Mouse (Mus musculus) intestine, postnatal 0 days (tissue): Measurements from ENCODE around the gene Lgals2. TPM values are rescaled to one million over a fixed set of nuclear protein-coding genes. Genes with fewer than 3 reads are reported as not detected.

ENCODE experiments used
- ATAC-seq: fragments of 200-750 bp; cut with Nextera tagmentation; 2 replicates; pipeline ENCODE4 v1.8.0; 2017; ENCODE audit warnings: mild to moderate bottlenecking, moderate TSS enrichment, moderate library complexity
- H3K27ac ChIP-seq: fragments of 300-500 bp; sonication (generic); 2 replicates; pipeline ENCODE4 v1.5.1; 2014; ENCODE audit warnings: mild to moderate bottlenecking, low read depth, low read length, moderate library complexity
- H3K27me3 ChIP-seq: fragments of 300-500 bp; sonication (generic); replicated peaks from 2 replicates; pipeline ENCODE4 v1.6.1; 2014; ENCODE audit warnings: low read length, mixed read lengths; ENCODE audit not compliant: control insufficient read depth, insufficient read depth
- H3K36me3 ChIP-seq: fragments of 300-500 bp; sonication (generic); 2 replicates; pipeline ENCODE4 v1.6.1; 2014; ENCODE audit warnings: mild to moderate bottlenecking, moderate library complexity; ENCODE audit not compliant: control insufficient read depth, insufficient read depth
- H3K4me1 ChIP-seq: fragments of 300-500 bp; sonication (generic); replicated peaks from 2 replicates; pipeline ENCODE4 v1.6.1; 2014; ENCODE audit warnings: antibody characterized with exemption, low read length, mixed read lengths; ENCODE audit not compliant: control insufficient read depth, insufficient read depth
- H3K4me2 ChIP-seq: fragments of 300-500 bp; sonication (generic); replicated peaks from 2 replicates; pipeline ENCODE4 v1.6.1; 2014; ENCODE audit warnings: low read depth, mild to moderate bottlenecking, moderate library complexity
- H3K4me3 ChIP-seq: fragments of 300-500 bp; sonication (generic); 2 replicates; pipeline ENCODE4 v1.5.1; 2014; ENCODE audit warnings: low read depth, low read length
- H3K9ac ChIP-seq: fragments of 300-500 bp; sonication (generic); 2 replicates; pipeline ENCODE4 v1.6.1; 2014; ENCODE audit warnings: mild to moderate bottlenecking, low read depth, low read length
- H3K9me3 ChIP-seq: fragments of 300-500 bp; sonication (generic); 2 replicates; pipeline ENCODE4 v1.6.1; 2016; ENCODE audit warnings: mixed run types; ENCODE audit not compliant: control insufficient read depth
- CTCF ChIP-seq: sonication (generic); IDR thresholded peaks from 2 replicates; pipeline ENCODE4 v1.5.1; 2016; ENCODE audit warnings: low read depth, mild to moderate bottlenecking, control low read depth, antibody characterized with exemption, moderate library complexity
- WGBS: fragments of 180-500 bp; shearing (Covaris S2); extraction: QIAGEN DNeasy Blood & Tissue Kit; methylation state at CpG from one replicate; pipeline ENCODE4 v1.1.7; 2014; 5-methylcytosine and 5-hydroxymethylcytosine counted together
- polyA plus RNA-seq: library from polyadenylated mRNA; unstranded; fragments of >200 nt; fragmentation: Nextera tagmentation; extraction: Ambion mirVana; gene quantifications from 2 replicates; pipeline ENCODE4 v1.2.1, GENCODE M21; 2015

The Lgals2 gene
- polyA plus RNA-seq, 1 experiment from 2014 or later, result 787 TPM

GRCm38 (mm10) chr15:78806614-78807013, 48.7 kb downstream of the Lgals2 start:
- TF ChIP-seq CTCF, result no peak
- peaks cover 10% of the 10 kb centered on the region for H3K4me1 ChIP-seq
- H3K36me3 ChIP-seq, result no peaks in the 10 kb centered on the region
- H3K4me2 ChIP-seq, result no peak overlapping the region
- H3K9me3 ChIP-seq, result no peaks in the 10 kb centered on the region
- H3K27me3 ChIP-seq, result no peaks in the 10 kb centered on the region
- H3K9ac ChIP-seq, result no peak overlapping the region
- H3K27ac ChIP-seq, result no peak overlapping the region
- no peak for ATAC-seq
- 19% methylated on average over 2 of the region's 2 CpGs for WGBS
- no peak overlapping the region for H3K4me3 ChIP-seq

- ATAC-seq, result no peak
- Histone ChIP-seq H3K4me1 (peaks cover 10% of the 10 kb centered on the region), H3K36me3 (no peaks in the 10 kb centered on the region), H3K4me2 (no peak overlapping the region), H3K9ac (no peak overlapping the region), H3K27me3 (no peaks in the 10 kb centered on the region; the same call in 1 of the 2 replicates), H3K27ac (no peak overlapping the region), H3K9me3 (no peaks in the 10 kb centered on the region), H3K4me3 (no peak overlapping the region)
- WGBS, result 60% methylated on average over 2 of the region's 2 CpGs
- no peak for TF ChIP-seq CTCF
Measured at GRCm38 (mm10) chr15:78805351-78805750, 50.0 kb downstream of the Lgals2 start.

DNA sequence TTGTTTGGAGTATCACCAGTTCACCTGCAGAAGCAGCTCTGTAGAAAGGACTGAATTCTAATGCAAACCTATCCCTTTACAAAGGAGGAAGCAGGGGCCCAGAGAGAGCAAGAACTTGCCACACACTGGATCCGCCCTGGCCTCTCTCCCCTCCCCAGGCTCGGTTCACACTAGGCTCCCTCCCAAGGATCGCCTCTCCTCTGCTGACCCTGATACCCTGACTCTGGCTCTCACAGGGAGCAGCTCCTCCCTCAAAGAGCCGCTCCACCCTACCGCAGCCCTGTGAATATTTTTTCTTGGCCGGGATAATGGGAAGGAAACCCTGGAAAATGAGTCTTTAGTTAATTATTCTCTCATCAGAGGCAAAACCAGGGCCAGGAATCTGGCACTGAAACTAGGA, 51.0 kb downstream of the Lgals2 start:
- Histone ChIP-seq H3K9ac (no peak overlapping the region), H3K36me3 (no peaks in the 10 kb centered on the region), H3K4me1 (peaks cover 10% of the 10 kb centered on the region), H3K27ac (peak overlapping the region; percentile 66), H3K27me3 (no peaks in the 10 kb centered on the region; the same call in 1 of the 2 replicates), H3K4me3 (no peak overlapping the region), H3K4me2 (0 out of 2 replicates have a peak overlapping the region, but pooled peaks have one; percentile 30), H3K9me3 (no peaks in the 10 kb centered on the region)
- TF ChIP-seq CTCF, result no peak
- ATAC-seq, result 0 out of 2 replicates have a peak, but pooled peaks have one; percentile 5
- WGBS, result 5% methylated on average over 6 of the region's 6 CpGs

DNA sequence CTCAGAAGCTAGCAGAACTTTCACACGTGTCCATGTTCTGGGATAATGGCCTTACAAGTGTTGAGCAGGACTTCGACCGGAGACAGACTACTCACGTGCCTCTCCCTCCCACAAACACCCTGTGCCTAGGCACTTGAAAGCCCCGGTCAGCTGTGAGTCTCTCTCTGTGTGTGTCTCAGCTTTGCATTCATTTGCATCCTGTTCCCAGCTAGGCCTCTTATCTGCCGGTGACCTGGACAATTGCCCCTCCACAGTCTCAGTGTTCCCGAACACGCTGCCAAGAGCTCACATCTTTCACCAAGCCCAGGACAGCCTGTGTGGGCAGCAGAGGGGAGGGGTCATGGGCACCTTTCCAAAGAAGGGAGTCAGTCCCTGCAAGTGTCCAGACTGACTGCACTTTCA, 51.8 kb downstream of the Lgals2 start:
- H3K27ac ChIP-seq, result peak overlapping the region; percentile 78; the same call in 1 of the 2 replicates

GRCm38 (mm10) chr15:78802776-78803391, 52.4 kb downstream of the Lgals2 start, which contains the start of gene Card10:
TSS of gene Card10 (minus strand) at chr15:78803042.
- H3K4me3 ChIP-seq, result peak within 1 kb of the TSS; percentile 56

More for the DNA sequence above, 51.8 kb downstream of the Lgals2 start:
- Histone ChIP-seq H3K4me3 (no peak overlapping the region), H3K4me1 (peaks cover 10% of the 10 kb centered on the region), H3K9ac (no peak overlapping the region), H3K36me3 (no peaks in the 10 kb centered on the region), H3K4me2 (peak overlapping the region; percentile 94), H3K27me3 (no peaks in the 10 kb centered on the region; the same call in 1 of the 2 replicates), H3K9me3 (no peaks in the 10 kb centered on the region)
- ATAC-seq, result peak; percentile 41
- WGBS, result 6% methylated on average over 8 of the region's 8 CpGs
- no peak for TF ChIP-seq CTCF

DNA sequence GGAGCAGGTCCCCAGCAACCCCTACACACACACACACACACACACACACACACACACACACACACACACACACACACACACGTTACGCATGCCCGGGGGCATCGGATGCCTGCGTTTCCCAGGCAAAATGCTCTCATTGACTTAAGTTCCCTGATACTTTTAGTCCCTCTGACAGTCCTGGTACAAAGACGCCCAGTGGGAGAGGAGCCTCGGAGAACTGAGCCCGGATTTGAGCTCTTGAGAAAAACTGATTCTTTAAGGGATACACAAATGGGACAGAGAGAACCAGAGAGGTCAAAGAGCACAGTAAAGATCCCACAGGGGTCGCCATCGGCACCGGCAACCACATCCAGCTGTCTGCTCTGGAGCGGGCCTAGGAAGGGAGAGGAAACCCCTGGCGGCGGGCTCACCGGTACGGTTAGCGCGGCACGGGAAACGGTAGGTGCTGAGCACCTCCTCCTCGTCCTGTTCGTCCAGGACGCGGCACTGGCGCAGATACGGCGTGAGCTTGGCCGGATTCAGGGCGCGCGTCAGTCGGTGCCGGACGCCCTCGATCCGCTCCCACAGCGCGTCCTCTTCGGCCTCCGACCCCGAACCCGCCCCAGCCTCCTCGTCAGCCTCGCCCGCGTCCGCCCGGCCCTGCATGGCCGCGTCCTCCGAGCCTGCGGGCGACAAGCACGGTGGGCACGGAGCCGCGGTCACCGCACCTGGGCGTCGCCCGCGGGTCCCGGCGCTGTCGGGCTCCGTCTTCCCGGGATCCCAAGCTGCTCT, 53.2 kb downstream of the Lgals2 start:
- Histone ChIP-seq H3K9me3 (no peaks in the 10 kb centered on the region), H3K4me3 (peak overlapping the region; percentile 56), H3K4me2 (peak overlapping the region; percentile 94), H3K27me3 (no peaks in the 10 kb centered on the region; the same call in 1 of the 2 replicates), H3K27ac (peak overlapping the region; percentile 78), H3K4me1 (peaks cover 10% of the 10 kb centered on the region), H3K36me3 (0 out of 2 replicates have a peak, but pooled peaks cover 5% of the 10 kb centered on the region), H3K9ac (peak overlapping the region; percentile 78)
- ATAC-seq, result peak; percentile 13; the same call in 1 of the 2 replicates
- peak; percentile 45 for TF ChIP-seq CTCF
- 3% methylated on average over 55 of the region's 67 CpGs for WGBS

More at GRCm38 (mm10) chr15:78802776-78803391, 52.4 kb downstream of the Lgals2 start, which contains the start of gene Card10:
- TF ChIP-seq CTCF, result peak; percentile 15; the same call in 1 of the 2 replicates
- H3K27me3 ChIP-seq, result no peaks in the 10 kb centered on the region; the same call in 1 of the 2 replicates
- peak; percentile 73 for ATAC-seq
- H3K27ac ChIP-seq, result peak within 1 kb of the TSS; percentile 78
- peaks cover 10% of the 10 kb centered on the region for H3K4me1 ChIP-seq
- no peaks in the 10 kb centered on the region for H3K36me3 ChIP-seq
- H3K9ac ChIP-seq, result peak within 1 kb of the TSS; percentile 78
- 2% methylated on average over 63 of the region's 70 CpGs for WGBS
- no peaks in the 10 kb centered on the region for H3K9me3 ChIP-seq
- H3K4me2 ChIP-seq, result peak within 1 kb of the TSS; percentile 94
